Mouse (Mus musculus) layer of hippocampus, postnatal 10 days (tissue): ENCODE data around the gene Dnajc16. TPM values are rescaled to one million over a fixed set of nuclear protein-coding genes. Genes with fewer than 3 reads are reported as not detected.
A peak's percentile ranks its signal among the peaks of the same experiment; 100 is the strongest.
"Not testable (repeated sequence)": the region's sequence is repeated elsewhere in the genome, so short reads cannot be mapped to it uniquely, and the experiment has no call there.

Source experiments
- DNase-seq, 2 experiments: peaks; one replicate each; pipeline ENCODE4 v3.0.0; 2021; ENCODE audit warnings: low spot score in 2 of 2
- total RNA-seq, 2 experiments: library from RNA; stranded (reverse); gene quantifications; 2 replicates each; pipeline ENCODE4 v1.2.3; 2021

The Dnajc16 gene
- total RNA-seq, 2 experiments from 2014 or later: 24.9 to 28.5 TPM

GRCm38 (mm10) chr4:141796954-141797353, 6.2 kb upstream of the Dnajc16 start:
- DNase-seq: no peak

GRCm38 (mm10) chr4:141796356-141796755, 5.6 kb upstream of the Dnajc16 start:
- DNase-seq: no peak

- DNase-seq: no peak
Observed at GRCm38 (mm10) chr4:141794152-141794535, 3.4 kb upstream of the Dnajc16 start.

- peak; percentile 97 to 98 for DNase-seq
Observed at GRCm38 (mm10) chr4:141793282-141794151, 2.8 kb upstream of the Dnajc16 start, which contains the start of gene Casp9. Gene Casp9 (plus strand): TSS chr4:141793612.

- DNase-seq: no peak
Observed at GRCm38 (mm10) chr4:141792554-141793281, 2.0 kb upstream of the Dnajc16 start.

- DNase-seq: no peak
Observed at GRCm38 (mm10) chr4:141791951-141792350, 1.2 kb upstream of the Dnajc16 start.

GRCm38 (mm10) chr4:141791486-141791885, 755 bp upstream of the Dnajc16 start:
- DNase-seq: no peak

- DNase-seq: no peak
Observed at GRCm38 (mm10) chr4:141789564-141790218, 1.0 kb downstream of the Dnajc16 start.

GRCm38 (mm10) chr4:141787462-141787861, 3.3 kb downstream of the Dnajc16 start:
- no peak for DNase-seq

- no peak for DNase-seq
Observed at GRCm38 (mm10) chr4:141787046-141787445, 3.7 kb downstream of the Dnajc16 start.

- DNase-seq: no peak
Observed at GRCm38 (mm10) chr4:141786141-141786540, 4.6 kb downstream of the Dnajc16 start.

GRCm38 (mm10) chr4:141784835-141785234, 5.9 kb downstream of the Dnajc16 start:
- no peak for DNase-seq

- no peak for DNase-seq
Observed at GRCm38 (mm10) chr4:141781201-141781985, 9.3 kb downstream of the Dnajc16 start.

- no peak for DNase-seq
Observed at GRCm38 (mm10) chr4:141779828-141780227, 10.9 kb downstream of the Dnajc16 start.

- not testable (repeated sequence) for DNase-seq
Observed at GRCm38 (mm10) chr4:141773019-141773418, 17.7 kb downstream of the Dnajc16 start.

- no peak for DNase-seq
Observed at GRCm38 (mm10) chr4:141771823-141772222, 18.9 kb downstream of the Dnajc16 start.

- no peak for DNase-seq
Observed at GRCm38 (mm10) chr4:141769501-141770160, 21.1 kb downstream of the Dnajc16 start.

- peak; percentile 21 to 23 for DNase-seq
Observed at GRCm38 (mm10) chr4:141767353-141768036, 23.2 kb downstream of the Dnajc16 start.

GRCm38 (mm10) chr4:141766668-141767352, 23.9 kb downstream of the Dnajc16 start:
- peak; percentile 41 to 46 for DNase-seq
